Mouse (Mus musculus) urinary bladder, adult 2 months (tissue): ENCODE data around the gene Ctbp1. TPM values are rescaled to one million over a fixed set of nuclear protein-coding genes. Genes with fewer than 3 reads are reported as not detected.

Experiments
- DNase-seq: peaks from one replicate; pipeline ENCODE4 v3.0.0; 2022; ENCODE audit warnings: low spot score
- polyA plus RNA-seq: library from polyadenylated mRNA; depleted of rRNA; stranded (reverse); fragments of >200 nt; gene quantifications from 2 replicates; pipeline ENCODE4 v1.2.3, GENCODE M21; 2012

Gene Ctbp1
- polyA plus RNA-seq, 1 experiment: 148 TPM

DNA sequence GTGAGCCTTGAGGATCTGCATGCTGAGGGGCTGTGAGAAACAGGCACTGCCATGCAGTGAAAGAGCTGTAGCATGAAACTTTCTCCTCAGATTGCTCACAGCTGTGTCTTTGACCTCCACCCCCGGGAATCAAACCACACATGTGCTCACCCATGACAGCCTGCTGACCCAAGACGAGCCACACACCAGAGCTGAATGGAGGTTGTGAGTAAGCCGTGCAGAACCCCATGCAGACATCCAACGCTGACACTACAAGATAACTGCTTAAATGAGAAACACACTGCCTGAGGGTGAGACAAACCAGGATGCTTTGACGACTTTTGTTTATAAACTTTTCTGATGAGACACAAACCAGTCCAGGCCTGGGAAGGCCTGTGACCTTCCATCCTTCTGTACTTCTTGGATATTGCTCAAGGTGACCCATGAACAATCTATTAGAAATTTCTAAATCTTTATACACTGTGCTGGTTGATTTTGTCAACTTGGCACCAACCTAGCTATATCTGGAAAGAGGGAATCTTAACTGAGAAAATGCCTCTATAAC is 30.3 kb downstream of the Ctbp1 start:
- no peak for DNase-seq

DNA sequence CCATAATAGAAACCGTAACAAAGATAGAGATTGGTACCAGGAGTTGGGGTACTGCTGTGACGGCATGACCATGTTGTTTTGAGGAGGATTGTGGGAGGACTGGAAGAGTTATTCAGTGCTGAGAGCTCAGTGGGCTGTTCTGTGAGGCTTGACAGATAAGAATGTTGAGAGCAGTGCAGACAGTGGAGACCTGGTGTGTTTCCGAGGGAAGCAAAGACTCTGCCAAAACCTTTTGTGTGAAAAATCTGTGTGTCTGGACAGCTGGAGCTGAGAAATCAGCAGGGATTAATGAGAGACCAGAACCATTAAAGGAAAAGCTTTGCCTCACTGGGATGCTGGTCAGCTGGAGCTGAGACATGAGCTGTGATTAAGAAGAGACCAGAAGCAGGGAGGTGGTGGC is 34.9 kb downstream of the Ctbp1 start:
- no peak for DNase-seq

DNA sequence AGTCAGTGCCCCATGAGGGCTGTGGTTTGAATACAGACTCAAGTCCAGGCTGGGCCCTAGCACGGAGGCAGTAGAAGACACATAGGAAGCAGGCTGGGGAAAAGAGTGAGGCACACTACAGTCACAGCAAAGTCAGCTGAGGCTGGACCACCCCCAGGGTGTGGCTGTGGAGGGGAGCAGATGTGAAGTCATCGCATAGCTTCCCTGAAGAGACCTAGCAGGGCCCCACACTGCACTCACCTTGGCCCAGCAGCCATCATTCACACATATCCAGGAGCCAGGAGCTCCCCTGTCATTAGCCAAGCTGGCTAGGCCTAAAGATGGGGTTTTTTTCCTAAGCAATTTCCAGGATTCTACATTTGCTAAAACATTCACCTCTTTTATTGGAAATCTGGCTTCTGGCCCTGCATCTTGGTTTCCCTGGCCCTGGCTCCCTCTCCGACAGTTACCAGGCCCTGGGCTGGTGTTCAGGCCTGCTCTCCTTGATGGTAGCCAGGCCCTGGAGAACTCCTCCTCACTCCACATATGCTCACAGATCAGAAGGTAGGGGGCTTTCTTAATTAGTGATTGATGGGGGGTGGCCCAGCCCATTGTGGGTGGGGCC is 35.6 kb downstream of the Ctbp1 start:
- DNase-seq: no peak

DNA sequence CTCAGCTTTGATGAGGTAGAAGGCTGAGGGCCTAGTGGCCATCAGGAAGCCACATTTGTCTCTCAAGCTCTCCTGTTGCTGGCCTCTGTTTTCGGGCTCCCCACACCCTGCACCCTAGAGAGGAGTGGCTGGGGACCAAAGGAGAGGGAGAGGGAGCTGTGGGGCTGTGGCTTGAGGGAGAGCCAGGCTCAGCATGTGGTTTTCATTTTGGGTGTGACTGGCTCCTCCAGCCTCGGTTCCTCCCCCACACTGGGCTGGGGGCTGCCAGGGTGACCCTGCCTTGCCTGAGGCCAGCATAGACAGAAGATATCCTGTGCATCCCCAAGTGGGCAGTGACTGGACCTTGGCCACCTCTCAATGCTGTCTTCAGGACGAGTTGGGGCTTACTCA is 36.5 kb downstream of the Ctbp1 start:
- no peak for DNase-seq

DNA sequence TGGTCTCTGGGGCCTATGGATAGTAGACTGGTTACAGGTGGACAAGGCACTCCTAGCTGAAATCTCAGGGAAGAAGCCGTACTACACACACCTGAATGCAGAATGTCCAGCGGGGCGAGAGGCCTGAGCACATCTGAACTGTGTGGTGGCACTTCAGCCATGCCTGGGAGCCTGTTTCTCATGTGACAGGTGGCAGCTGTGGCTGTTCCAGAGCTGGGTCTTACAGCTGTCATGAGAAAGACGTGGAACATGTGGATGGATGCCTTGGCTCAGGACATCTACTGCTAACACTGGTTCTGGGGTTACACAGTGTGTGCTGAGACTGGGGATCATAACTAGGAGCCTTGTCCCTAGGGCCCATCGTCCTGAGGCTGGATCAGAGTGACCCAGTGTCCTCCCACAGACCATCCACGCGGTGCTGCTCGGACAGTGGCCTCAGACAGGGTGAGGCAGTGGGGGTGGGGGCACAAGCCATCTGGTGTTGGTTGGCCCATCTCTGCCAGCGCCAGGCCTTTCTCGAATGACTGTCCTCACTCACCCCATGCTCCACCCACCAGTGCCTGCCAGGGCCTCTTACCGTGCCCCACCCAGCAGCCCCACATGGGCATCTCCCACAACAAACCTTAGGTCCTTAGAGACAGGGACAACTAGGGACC is 37.1 kb downstream of the Ctbp1 start:
- DNase-seq: no peak

DNA sequence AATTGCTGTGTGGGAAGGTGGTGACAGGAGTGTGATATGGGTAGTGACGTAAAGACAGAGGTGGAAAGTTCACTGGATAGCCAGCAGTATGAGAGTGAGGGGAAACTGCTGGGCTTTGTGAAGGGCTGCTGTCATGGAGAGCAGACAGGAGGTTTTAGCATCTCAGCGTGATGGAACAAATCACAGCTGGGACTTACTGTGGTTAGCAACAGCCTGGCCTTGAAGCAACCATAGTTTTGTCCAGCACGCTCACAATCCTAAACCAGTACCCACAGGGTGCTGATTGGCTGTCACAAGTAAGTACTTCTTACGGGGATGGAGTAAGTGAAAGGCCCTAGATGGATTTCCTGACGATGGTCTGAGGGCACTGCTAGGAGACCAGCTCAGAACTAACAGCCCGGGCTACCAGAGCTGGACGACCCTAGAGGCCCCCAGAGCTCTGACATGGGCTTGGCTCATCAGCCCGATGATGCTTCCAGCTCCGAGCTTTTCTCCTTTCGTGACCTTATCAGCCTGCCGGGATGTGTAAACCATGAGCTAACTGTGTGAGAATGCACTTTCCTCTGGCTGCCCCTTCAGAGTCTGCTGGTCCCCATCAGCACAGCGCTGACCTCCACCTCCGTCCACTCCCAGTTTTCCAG is 40.3 kb downstream of the Ctbp1 start:
- DNase-seq: no peak

DNA sequence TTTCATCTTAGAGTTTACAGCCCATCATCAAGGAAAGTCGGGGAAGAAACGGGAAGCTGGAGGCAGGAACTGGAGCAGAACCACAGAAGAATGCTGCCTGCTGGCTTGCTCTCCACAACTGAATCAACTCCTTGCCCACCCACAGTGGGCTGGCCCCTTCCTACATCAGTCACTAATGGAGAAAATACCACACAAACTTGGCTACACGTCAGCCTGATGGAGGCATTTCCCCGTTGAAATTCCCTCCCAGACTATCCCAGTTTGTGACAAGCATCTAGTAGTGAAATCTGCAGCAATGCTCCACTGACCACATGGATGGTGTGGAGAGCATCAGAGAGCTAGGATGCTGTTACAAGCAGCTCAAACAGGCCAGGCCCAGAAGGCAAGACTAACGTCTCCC is 42.0 kb downstream of the Ctbp1 start:
- no peak for DNase-seq

DNA sequence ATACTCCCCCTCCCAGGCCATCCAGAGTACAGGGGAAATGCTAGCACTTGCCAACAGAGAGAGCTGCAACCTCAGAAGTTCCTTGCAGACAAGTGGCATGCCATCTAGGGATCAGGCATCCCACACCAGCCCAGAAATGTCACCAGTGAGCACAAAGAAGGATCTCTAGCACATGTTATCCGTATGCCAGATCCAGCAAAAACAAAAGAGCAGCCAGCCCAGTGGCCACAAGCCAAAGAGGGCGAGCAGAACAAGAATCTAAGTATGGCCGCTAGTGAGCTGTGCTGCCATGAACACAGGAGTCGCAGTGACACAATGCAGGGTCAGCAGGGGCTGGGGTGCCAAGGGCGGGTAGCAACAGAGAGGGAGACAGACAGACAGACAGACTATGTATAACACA is 44.5 kb downstream of the Ctbp1 start:
- no peak for DNase-seq

DNA sequence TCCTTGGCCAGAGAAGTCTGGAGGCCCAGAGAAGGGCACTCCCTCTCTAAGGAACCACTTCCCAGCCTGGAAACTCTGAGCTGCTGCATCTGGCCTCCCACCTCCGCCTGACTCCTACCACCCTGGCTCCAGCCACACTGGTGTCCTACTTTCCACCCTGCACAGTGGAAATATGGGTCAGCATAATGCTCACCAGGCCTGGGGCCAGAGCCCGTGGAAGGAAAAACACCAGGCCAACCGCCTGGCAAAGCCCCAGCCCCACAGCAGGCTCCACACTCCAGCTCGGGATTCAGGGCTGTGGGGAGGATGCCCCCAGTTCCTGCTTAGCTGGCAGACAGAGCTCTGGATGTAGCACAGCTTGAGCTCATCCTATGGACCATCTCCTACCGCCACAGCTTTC is 46.4 kb downstream of the Ctbp1 start:
- no peak for DNase-seq

DNA sequence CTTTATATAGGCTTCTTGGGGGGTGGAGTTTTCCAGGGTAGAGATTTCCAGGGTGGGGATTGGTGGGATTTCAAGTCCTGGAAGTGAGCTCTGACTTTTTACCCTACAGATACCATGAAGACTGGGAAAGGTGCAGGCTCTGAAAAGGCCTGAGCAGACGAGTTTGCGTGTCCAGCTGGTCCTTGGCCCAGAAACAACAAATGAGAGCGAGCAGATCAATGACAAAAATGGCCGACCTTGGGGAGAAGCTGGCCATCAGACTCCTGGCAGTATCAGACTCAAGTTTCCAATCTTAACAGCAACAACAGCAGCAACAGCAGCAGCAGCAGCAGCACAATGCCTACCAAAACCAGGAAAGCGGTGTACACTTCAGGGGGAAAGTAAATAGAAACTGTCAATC is 49.1 kb downstream of the Ctbp1 start:
- DNase-seq: no peak

DNA sequence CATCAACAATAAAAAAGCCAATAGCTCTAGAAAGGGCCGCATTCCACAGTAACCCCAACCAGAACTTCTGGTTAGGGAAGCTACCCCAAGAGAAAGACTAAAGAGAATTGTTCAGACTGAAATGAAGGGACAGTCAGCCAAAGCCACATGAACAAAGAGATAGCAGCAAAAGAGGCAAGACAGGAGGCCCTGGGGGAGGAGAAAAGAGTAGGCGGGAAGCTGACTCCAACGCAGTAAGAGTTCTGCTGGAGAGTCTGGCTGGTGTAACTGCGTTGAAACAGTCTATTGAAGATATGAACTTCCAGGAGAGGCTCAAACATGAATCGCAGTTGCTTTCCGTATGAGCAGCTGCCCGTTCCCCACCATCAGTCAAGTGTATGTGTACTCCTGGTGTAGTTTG is 50.3 kb downstream of the Ctbp1 start:
- DNase-seq: no peak

DNA sequence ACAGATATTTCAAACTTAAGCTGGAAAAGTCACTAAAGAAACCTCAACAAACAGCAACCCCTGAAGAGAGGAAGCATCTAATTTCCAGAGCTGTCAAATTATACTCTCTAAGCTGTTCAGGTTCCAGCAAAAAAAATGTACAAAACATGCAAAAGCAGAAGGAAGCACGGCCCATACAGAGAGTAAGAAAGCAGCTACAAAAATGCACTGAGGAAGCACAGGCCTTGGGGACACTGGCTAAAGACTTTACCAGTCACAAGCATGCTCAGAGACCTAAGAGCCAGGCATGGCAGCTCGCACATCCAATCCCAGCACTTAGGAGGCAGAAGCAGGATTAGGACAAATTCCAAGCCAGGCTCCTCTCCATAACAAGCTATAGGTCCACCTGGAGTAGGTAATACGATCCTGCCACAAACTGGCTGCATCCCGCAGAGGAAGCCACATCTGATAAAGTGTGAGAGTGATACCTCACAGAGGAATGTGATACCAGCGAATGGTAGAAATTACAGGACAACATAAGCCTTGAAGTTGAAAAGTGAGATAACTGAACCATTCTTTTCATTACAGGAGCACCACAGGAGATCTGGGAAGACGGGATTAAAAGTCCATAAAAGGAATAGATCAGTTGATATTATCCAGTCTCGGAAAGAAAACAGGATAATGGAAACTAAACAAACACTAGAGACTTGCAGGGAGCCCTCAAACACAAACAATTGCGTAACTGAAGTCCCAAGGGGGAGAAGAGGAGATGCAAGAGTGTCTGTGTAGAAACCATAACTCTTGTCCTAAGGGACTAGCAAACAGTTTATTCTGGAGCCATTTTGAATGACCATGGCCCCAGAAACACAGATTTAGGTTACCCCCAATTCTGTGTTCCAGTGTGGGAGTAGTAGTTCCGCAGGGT is 51.7 kb downstream of the Ctbp1 start:
- DNase-seq: no peak

DNA sequence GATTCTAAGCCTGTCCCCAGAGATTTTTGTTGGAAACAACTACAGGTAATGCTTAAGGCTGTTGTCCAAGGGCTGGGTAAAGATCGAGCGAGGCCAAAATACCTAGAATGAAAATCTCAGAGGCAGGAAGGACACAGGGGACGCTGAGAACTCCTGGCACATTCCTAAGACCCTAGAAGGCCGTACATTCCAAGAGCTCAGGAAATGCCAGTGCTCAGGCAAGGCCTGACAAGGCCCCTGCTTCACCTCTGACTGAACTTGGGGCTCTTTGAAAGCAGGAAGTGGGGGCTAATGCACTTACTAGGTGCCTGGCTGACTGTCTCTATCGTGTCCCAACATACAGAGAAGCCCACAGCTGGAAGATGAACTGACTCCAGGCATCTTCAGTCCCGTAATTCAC is 52.4 kb downstream of the Ctbp1 start:
- DNase-seq: no peak

DNA sequence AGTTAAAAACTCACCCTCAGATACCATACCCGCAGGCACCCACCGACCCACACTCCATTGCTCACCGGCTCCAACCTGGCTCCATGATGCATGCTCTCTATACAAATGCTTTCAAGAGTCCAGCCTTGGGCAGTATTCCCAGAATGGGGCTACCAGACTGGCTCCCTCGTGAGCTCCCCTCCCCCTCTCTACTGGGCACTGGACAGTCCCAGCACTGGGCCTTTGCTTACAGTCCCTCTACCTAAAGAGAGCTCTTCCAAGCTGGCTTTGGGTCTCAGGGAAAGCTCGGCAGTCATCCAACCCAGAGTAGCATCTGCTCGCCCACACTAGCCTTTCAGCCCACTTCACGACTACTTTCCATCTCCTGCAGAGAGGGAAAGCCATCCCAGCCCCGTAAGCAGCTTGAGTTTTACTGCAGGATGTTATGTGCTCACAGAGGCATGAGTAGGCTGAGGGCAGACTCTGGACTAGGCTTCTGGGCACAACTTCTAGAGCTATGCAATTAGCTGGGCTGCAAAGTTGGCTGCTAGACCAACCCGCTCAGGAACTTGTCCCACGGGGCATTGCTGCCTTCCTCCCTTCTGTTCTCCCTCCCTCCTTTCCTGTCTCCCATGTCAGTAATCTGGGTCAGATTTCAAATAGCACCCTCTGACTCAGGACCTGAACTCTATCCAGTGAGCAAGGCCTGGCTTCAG is 54.3 kb downstream of the Ctbp1 start:
- no peak for DNase-seq

DNA sequence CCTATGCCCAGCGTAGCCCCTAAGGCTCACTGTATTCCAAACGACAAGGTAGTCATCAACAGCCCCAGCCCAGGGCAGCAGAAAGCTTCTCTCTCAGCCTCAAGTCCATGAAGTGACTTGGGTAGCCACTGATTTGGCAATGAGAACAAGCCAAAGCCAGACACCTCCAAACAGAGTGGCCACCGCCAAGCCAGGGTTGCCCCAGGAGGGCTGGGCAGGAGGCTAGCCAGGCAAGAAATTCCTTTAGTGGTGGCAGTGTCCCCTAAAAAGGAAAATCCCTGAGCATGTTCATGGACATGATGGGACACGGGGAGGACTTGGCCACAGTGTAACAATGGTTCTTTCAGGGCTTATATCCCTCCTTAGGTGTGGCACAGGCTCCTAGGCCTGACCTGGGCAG is 55.0 kb downstream of the Ctbp1 start:
- DNase-seq: no peak

DNA sequence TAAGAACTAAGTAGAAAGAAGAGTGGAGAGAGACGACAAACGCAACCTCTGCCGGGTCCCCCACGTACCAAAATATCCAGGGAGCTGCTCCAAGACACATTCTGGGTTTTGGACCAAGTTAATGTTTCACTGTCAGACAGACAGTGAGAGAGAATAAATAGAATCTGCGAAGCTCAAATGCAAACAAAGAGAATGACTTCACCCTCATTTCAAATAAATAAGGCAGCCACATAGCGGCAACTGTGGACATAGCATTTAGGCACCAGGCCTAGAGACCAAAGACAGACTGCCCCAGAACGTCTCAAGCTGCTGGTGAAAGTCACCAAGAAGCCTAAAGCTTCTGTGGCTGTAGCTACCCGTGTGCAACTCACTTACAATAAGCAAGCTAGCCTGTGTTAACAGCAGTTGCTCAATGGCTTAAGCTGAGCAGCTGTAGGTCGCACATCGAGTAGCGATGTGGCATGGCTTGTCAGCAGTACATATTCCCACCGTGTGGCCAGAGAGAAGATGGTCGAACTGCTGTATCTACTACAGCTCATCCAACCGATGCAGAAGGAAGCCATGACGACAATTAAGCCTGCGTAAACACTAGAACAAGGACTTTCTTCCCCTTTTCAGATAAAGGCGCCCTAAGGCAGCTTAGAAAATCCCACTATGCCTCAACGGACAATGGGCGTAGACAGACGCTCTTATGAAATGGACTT is 55.9 kb downstream of the Ctbp1 start:
- DNase-seq: no peak

DNA sequence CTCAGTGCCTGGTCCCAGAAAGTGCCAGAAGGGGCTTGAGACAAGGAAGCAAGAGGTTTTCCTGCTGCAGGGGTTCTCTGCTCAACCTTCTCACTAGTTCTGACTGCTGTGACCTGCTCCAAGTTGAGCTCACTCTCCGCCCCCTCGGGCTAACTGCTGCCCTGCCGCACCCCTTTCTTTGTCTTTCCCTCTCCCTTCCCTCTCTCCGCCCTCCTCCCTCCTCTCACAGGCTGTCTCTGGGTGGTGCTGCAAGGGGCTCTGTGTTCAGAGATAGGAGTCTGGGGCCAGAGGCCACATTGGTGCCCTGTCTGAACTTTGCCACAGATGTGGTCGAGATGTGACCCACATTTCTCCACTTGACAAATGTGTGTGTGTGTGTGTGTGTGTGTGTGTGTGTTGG is 56.7 kb downstream of the Ctbp1 start, which contains the start of gene Spon2:
Spon2 (minus strand) TSS at position 375 of the 400 bp plus-strand sequence.
- no peak for DNase-seq

DNA sequence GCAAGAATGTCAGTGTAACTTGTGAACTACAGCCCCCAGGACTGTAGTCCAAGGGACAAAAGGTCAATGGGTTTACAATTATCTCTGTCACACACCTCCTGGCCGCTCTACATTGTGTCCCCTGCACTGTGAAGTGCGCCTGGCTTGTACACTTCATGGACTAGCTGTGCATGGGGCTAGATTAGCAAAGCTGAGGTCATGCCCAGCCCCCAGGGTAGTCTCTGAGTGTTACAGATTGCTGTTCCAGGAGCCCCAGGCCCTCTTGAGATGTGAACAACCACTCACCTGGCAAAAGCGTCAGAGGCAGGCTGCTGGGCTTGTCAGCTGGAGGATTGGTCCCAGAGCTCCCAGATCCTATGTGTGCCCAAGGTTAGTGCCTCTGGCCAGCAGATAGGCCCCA is 57.1 kb downstream of the Ctbp1 start:
- no peak for DNase-seq

DNA sequence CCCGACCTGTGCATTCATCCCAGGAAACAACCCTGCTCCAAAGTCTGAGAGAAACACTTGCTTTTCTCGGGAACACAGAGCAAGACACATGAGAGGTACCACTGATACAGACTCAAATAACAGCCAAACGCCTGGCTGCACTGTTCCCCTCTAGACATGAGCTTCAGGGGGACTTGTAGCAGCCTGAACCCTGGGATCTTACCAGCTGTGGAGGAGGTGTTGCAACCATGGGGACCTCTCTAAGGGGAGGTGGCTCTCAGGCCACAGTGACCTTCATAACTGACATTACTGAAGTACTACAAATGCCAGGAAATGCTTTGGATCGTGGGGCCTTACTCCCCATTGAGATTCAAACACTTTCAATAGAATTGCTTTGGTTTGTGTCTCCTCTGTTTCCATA is 60.1 kb downstream of the Ctbp1 start:
- no peak for DNase-seq

DNA sequence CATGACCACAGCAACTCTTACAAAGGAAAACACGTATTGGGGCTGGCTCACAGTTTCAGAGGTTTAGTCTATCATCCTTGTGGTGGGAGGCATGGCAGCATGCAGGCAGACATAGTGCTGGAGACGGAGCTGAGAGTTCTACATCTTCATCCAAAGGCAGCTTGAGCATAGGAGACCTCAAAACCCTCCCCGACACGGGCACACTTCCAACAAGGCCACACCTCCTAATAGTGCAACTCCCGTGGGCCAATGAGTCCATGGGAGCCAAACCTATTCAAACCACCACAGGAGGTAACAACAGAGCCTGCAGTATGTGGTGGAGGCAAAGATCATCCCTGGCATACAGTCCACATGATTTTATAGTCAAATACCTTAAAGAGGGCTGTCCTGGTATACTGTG is 63.5 kb downstream of the Ctbp1 start:
- DNase-seq: no peak

DNA sequence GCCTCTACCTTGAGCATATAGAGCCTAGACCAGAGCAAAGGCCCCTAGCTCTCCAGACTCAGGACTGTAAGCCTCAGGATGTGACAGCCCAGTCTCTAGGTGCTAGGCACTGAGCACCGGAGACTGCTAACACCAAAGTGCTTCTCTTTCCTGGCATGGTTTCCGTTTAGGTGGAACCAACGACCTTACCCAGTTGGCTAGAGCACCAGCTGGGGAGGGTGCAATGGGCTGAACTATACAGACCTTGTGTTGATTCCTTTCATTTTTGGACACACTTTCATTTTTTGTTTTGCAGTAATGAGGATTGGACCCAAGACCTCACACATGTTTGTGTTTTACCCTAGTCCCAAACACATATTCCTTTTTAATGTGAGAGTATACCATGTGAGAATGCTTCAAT is 64.3 kb downstream of the Ctbp1 start:
- DNase-seq: no peak
